Mouse (Mus musculus) MEL (cell line): ENCODE results near the gene Zswim5. TPM values are rescaled to one million over a fixed set of nuclear protein-coding genes. Genes with fewer than 3 reads are reported as not detected.

Experiments used
- DNase-seq: peaks from one replicate; pipeline ENCODE4 v3.0.0; 2011; ENCODE audit warnings: low read depth, low spot score
- H3K27ac ChIP-seq: 2 replicates; pipeline ENCODE4 v1.5.1; 2012; ENCODE audit warnings: low read depth, mild to moderate bottlenecking, control low read depth, low read length, moderate library complexity; ENCODE audit not compliant: control insufficient read depth
- H3K27me3 ChIP-seq, 2 experiments: fragments of 150-350 bp in 1 of 2; sonication (generic) in 1 of 2; 2 replicates each; pipeline ENCODE4 v1.6.1; 2012; ENCODE audit warnings: low read length in 2 of 2, mild to moderate bottlenecking in 2 of 2, improper control_type of control experiment in 1 of 2, moderate library complexity in 1 of 2; ENCODE audit not compliant: insufficient read depth in 2 of 2, control insufficient read depth in 1 of 2
- H3K36me3 ChIP-seq, 2 experiments: 2 replicates each; pipeline ENCODE4 v1.6.1; 2012 to 2014; ENCODE audit warnings: low read length in 2 of 2, improper control_type of control experiment in 1 of 2, inconsistent platforms in 1 of 2, mild to moderate bottlenecking in 1 of 2; ENCODE audit not compliant: insufficient read depth in 2 of 2, control insufficient read depth in 1 of 2
- H3K4me1 ChIP-seq, 2 experiments: fragments of 150-350 bp in 1 of 2; sonication (generic) in 1 of 2; 2 replicates each; pipeline ENCODE4 v1.6.1; 2012; ENCODE audit warnings: low read length in 2 of 2, improper control_type of control experiment in 1 of 2, mild to moderate bottlenecking in 1 of 2; ENCODE audit not compliant: insufficient read depth in 2 of 2, control insufficient read depth in 1 of 2
- H3K4me3 ChIP-seq, 2 experiments: fragments of 150-350 bp in 1 of 2; sonication (generic) in 1 of 2; 2 replicates each; pipeline ENCODE4 v1.5.1; 2012; ENCODE audit warnings: low read depth in 2 of 2, low read length in 2 of 2, mild to moderate bottlenecking in 2 of 2, moderate library complexity in 2 of 2, control low read depth in 1 of 2, improper control_type of control experiment in 1 of 2; ENCODE audit not compliant: control insufficient read depth in 1 of 2, insufficient read depth in 1 of 2
- H3K79me2 ChIP-seq: 2 replicates; pipeline ENCODE4 v1.6.1; 2012; ENCODE audit warnings: mild to moderate bottlenecking, low read length, moderate library complexity; ENCODE audit not compliant: control insufficient read depth, poor library complexity, insufficient read depth
- H3K9ac ChIP-seq: 2 replicates; pipeline ENCODE4 v1.6.1; 2012; ENCODE audit warnings: low read depth, mild to moderate bottlenecking, control low read depth, low read length, moderate library complexity; ENCODE audit not compliant: control insufficient read depth, poor library complexity, severe bottlenecking
- H3K9me3 ChIP-seq: fragments of 150-350 bp; sonication (generic); replicated peaks from 2 replicates; pipeline ENCODE4 v1.6.1; 2012; ENCODE audit warnings: mild to moderate bottlenecking, low read length, improper control_type of control experiment, moderate library complexity; ENCODE audit not compliant: insufficient read depth
- BHLHE40 ChIP-seq: IDR thresholded peaks from 2 replicates; pipeline ENCODE4 v1.6.1; 2012; ENCODE audit warnings: low read depth, mild to moderate bottlenecking, inconsistent platforms, low read length, improper control_type of control experiment, borderline replicate concordance
- CHD1 ChIP-seq: IDR thresholded peaks from 2 replicates; pipeline ENCODE4 v1.6.1; 2012; ENCODE audit warnings: low read depth, mild to moderate bottlenecking, inconsistent platforms, low read length, improper control_type of control experiment
- CHD2 ChIP-seq: IDR thresholded peaks from 2 replicates; pipeline ENCODE4 v1.6.1; 2011; ENCODE audit warnings: low read length, improper control_type of control experiment
- CTCF ChIP-seq, 3 experiments: IDR thresholded peaks in 2 of 3; conservative IDR thresholded peaks in 1 of 3; 2 replicates each; pipeline ENCODE4 v1.5.1; 2011 to 2012; ENCODE audit warnings: low read length in 3 of 3, low read depth in 2 of 3, mild to moderate bottlenecking in 2 of 3, improper control_type of control experiment in 1 of 3, inconsistent platforms in 1 of 3, mixed read lengths in 1 of 3, moderate library complexity in 1 of 3; ENCODE audit not compliant: control insufficient read depth in 1 of 3, insufficient read depth in 1 of 3, poor library complexity in 1 of 3, severe bottlenecking in 1 of 3
- E2F4 ChIP-seq: IDR thresholded peaks from 2 replicates; pipeline ENCODE4 v1.6.1; 2011; ENCODE audit warnings: low read depth, low read length, improper control_type of control experiment, borderline replicate concordance
- ELF1 ChIP-seq: IDR thresholded peaks from 2 replicates; pipeline ENCODE4 v1.6.1; 2014; ENCODE audit warnings: low read depth, mild to moderate bottlenecking, inconsistent platforms, low read length, improper control_type of control experiment, moderate library complexity
- EP300 ChIP-seq, 2 experiments: IDR thresholded peaks; 2 replicates each; pipeline ENCODE4 v1.6.1; 2011; ENCODE audit warnings: improper control_type of control experiment in 2 of 2, low read length in 2 of 2, low read depth in 1 of 2, mild to moderate bottlenecking in 1 of 2
- ETS1 ChIP-seq: IDR thresholded peaks from 2 replicates; pipeline ENCODE4 v1.6.1; 2012; ENCODE audit warnings: low read depth, mild to moderate bottlenecking, inconsistent platforms, low read length, improper control_type of control experiment, moderate library complexity
- GABPA ChIP-seq: IDR thresholded peaks from 2 replicates; pipeline ENCODE4 v1.6.1; 2012; ENCODE audit warnings: low read depth, mild to moderate bottlenecking, inconsistent platforms, low read length, improper control_type of control experiment, moderate library complexity
- GATA1 ChIP-seq: IDR thresholded peaks from 2 replicates; pipeline ENCODE4 v1.6.1; 2011; ENCODE audit warnings: low read depth, low read length, improper control_type of control experiment
- HCFC1 ChIP-seq: IDR thresholded peaks from 2 replicates; pipeline ENCODE4 v1.6.1; 2012; ENCODE audit warnings: low read depth, mild to moderate bottlenecking, inconsistent platforms, low read length, improper control_type of control experiment, moderate library complexity
- JUND ChIP-seq: IDR thresholded peaks from 2 replicates; pipeline ENCODE4 v1.6.1; 2011; ENCODE audit warnings: low read depth, mild to moderate bottlenecking, improper control_type of control experiment, low read length
- KAT2A ChIP-seq: conservative IDR thresholded peaks from 2 replicates; pipeline ENCODE4 v1.6.1; 2012; ENCODE audit warnings: low read depth, low read length, improper control_type of control experiment, inconsistent platforms
- MAFK ChIP-seq: IDR thresholded peaks from 2 replicates; pipeline ENCODE4 v1.6.1; 2011; ENCODE audit warnings: low read depth, mild to moderate bottlenecking, low read length, improper control_type of control experiment, borderline replicate concordance
- MAX ChIP-seq: IDR thresholded peaks from 2 replicates; pipeline ENCODE4 v1.6.1; 2011; ENCODE audit warnings: low read length, improper control_type of control experiment
- MAZ ChIP-seq: IDR thresholded peaks from 2 replicates; pipeline ENCODE4 v1.6.1; 2012; ENCODE audit warnings: low read depth, mild to moderate bottlenecking, inconsistent platforms, low read length, improper control_type of control experiment
- MEF2A ChIP-seq: IDR thresholded peaks from 2 replicates; pipeline ENCODE4 v1.6.1; 2014; ENCODE audit warnings: low read depth, mild to moderate bottlenecking, inconsistent platforms, low read length, improper control_type of control experiment; ENCODE audit not compliant: poor library complexity, insufficient replicate concordance, severe bottlenecking; ENCODE audit errors: extremely low read depth
- MYB ChIP-seq: IDR thresholded peaks from 2 replicates; pipeline ENCODE4 v1.6.1; 2011; ENCODE audit warnings: mild to moderate bottlenecking, low read depth, low read length, improper control_type of control experiment
- MYC ChIP-seq: IDR thresholded peaks from 2 replicates; pipeline ENCODE4 v1.6.1; 2011; ENCODE audit warnings: low read depth, mild to moderate bottlenecking, low read length, improper control_type of control experiment, moderate library complexity
- NELFE ChIP-seq: IDR thresholded peaks from 2 replicates; pipeline ENCODE4 v1.6.1; 2011; ENCODE audit warnings: low read depth, low read length, improper control_type of control experiment
- NRF1 ChIP-seq: IDR thresholded peaks from 2 replicates; pipeline ENCODE4 v1.6.1; 2014; ENCODE audit warnings: low read depth, mild to moderate bottlenecking, inconsistent platforms, low read length, improper control_type of control experiment, moderate library complexity; ENCODE audit not compliant: poor library complexity, insufficient read depth, severe bottlenecking
- POLR2A ChIP-seq, 2 experiments: IDR thresholded peaks; 2 replicates each; pipeline ENCODE4 v1.6.1; 2011 to 2012; ENCODE audit warnings: low read length in 2 of 2, mild to moderate bottlenecking in 2 of 2, control low read depth in 1 of 2, improper control_type of control experiment in 1 of 2, low read depth in 1 of 2, moderate library complexity in 1 of 2; ENCODE audit not compliant: control insufficient read depth in 1 of 2, insufficient read depth in 1 of 2, poor library complexity in 1 of 2
- POLR2AphosphoS2 ChIP-seq: IDR thresholded peaks from 2 replicates; pipeline ENCODE4 v1.6.1; 2011; ENCODE audit warnings: low read length, improper control_type of control experiment
- POLR2AphosphoS5 ChIP-seq: IDR thresholded peaks from 2 replicates; pipeline ENCODE4 v1.6.1; 2012; ENCODE audit warnings: low read depth, borderline replicate concordance, mild to moderate bottlenecking, inconsistent platforms, low read length, moderate library complexity, mixed read lengths
- RAD21 ChIP-seq: IDR thresholded peaks from 2 replicates; pipeline ENCODE4 v1.6.1; 2011; ENCODE audit warnings: mild to moderate bottlenecking, low read depth, low read length, improper control_type of control experiment
- RCOR1 ChIP-seq: IDR thresholded peaks from 2 replicates; pipeline ENCODE4 v1.6.1; 2012; ENCODE audit warnings: low read depth, mild to moderate bottlenecking, inconsistent platforms, low read length, improper control_type of control experiment
- SIN3A ChIP-seq: IDR thresholded peaks from 2 replicates; pipeline ENCODE4 v1.6.1; 2012; ENCODE audit warnings: low read length, improper control_type of control experiment, inconsistent platforms
- SMC3 ChIP-seq: IDR thresholded peaks from 2 replicates; pipeline ENCODE4 v1.6.1; 2011; ENCODE audit warnings: low read depth, low read length, improper control_type of control experiment
- TAL1 ChIP-seq: IDR thresholded peaks from 2 replicates; pipeline ENCODE4 v1.6.1; 2012; ENCODE audit warnings: mild to moderate bottlenecking, inconsistent platforms, low read length, moderate library complexity, mixed read lengths
- TBP ChIP-seq: IDR thresholded peaks from 2 replicates; pipeline ENCODE4 v1.8.0; 2011; ENCODE audit warnings: low read depth, low read length, improper control_type of control experiment
- TCF12 ChIP-seq: IDR thresholded peaks from 2 replicates; pipeline ENCODE4 v1.6.1; 2014; ENCODE audit warnings: low read depth, mild to moderate bottlenecking, inconsistent platforms, low read length, improper control_type of control experiment, moderate library complexity
- UBTF ChIP-seq: IDR thresholded peaks from 2 replicates; pipeline ENCODE4 v1.6.1; 2012; ENCODE audit warnings: low read depth, mild to moderate bottlenecking, inconsistent platforms, low read length, improper control_type of control experiment, moderate library complexity, borderline replicate concordance; ENCODE audit not compliant: insufficient read depth
- USF1 ChIP-seq: IDR thresholded peaks from 2 replicates; pipeline ENCODE4 v1.6.1; 2014; ENCODE audit warnings: low read depth, mild to moderate bottlenecking, inconsistent platforms, low read length, improper control_type of control experiment, moderate library complexity
- USF2 ChIP-seq, 2 experiments: IDR thresholded peaks; 2 replicates each; pipeline ENCODE4 v1.6.1; 2011 to 2012; ENCODE audit warnings: improper control_type of control experiment in 2 of 2, low read length in 2 of 2, borderline replicate concordance in 1 of 2, inconsistent platforms in 1 of 2, low read depth in 1 of 2, mild to moderate bottlenecking in 1 of 2; ENCODE audit not compliant: insufficient read depth in 1 of 2
- ZC3H11A ChIP-seq: IDR thresholded peaks from 2 replicates; pipeline ENCODE4 v1.6.1; 2012; ENCODE audit warnings: low read depth, mild to moderate bottlenecking, inconsistent platforms, low read length, improper control_type of control experiment
- ZKSCAN1 ChIP-seq: IDR thresholded peaks from 2 replicates; pipeline ENCODE4 v1.6.1; 2012; ENCODE audit warnings: low read depth, mild to moderate bottlenecking, inconsistent platforms, low read length, improper control_type of control experiment, moderate library complexity
- ZMIZ1 ChIP-seq: IDR thresholded peaks from 2 replicates; pipeline ENCODE4 v1.6.1; 2012; ENCODE audit warnings: low read depth, mild to moderate bottlenecking, inconsistent platforms, low read length, improper control_type of control experiment, moderate library complexity
- ZNF384 ChIP-seq: IDR thresholded peaks from 2 replicates; pipeline ENCODE4 v1.6.1; 2012; ENCODE audit warnings: low read depth, mild to moderate bottlenecking, inconsistent platforms, low read length, improper control_type of control experiment
- polyA plus RNA-seq, 2 experiments: library from polyadenylated mRNA; stranded (reverse) in 1 of 2; unstranded in 1 of 2; fragments of >175 nt in 1 of 2; fragments of >200 nt in 1 of 2; gene quantifications; 2 replicates each; pipeline versions ENCODE4 v1.2.1 to v1.2.4; 2012; ENCODE audit warnings: low replicate concordance in 2 of 2, low read depth in 1 of 2; ENCODE audit not compliant: insufficient read length in 2 of 2, insufficient read depth in 1 of 2, missing spikeins in 1 of 2
- total RNA-seq: library from RNA; depleted of rRNA; stranded (reverse); fragments of 300-350 nt; gene quantifications from 2 replicates; pipeline ENCODE4 v1.2.3, GENCODE M21; 2012

The Zswim5 gene
- total and polyA plus RNA-seq, 3 experiments: 0.03 TPM; not detected in 2

DNA sequence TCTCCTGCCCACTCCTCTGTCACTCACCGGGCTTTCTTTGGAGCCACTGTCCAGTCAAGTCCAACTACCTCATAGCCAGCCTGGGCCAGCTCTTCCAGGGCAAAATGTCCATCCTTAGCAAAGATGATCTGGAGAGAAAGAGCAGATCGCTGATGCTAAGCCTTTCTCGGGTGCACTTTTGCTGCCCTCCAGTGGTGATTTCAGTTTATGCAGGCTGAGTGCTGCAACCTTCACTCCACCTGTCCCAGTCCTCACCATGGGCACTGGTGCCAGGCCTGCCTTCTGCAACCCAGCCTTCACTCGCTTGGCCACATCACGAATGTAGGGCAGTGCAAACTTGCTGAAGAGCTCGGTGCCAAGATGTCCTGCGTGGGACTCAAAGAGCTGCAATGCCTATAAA lies 114.2 kb downstream of the Zswim5 start:
- no peak overlapping the region for H3K4me3 ChIP-seq
- H3K79me2 ChIP-seq: peaks cover 6% of the 10 kb centered on the region; the same call in 1 of the 2 replicates
- DNase-seq: peak; percentile 80
- H3K9me3 ChIP-seq: no peaks in the 10 kb centered on the region
- H3K27ac ChIP-seq: no peak overlapping the region
- H3K27me3 ChIP-seq: no peaks in the 10 kb centered on the region
- peaks cover 0 to 5% of the 10 kb centered on the region in 2 experiments; a peak in 2 of 4 replicates for H3K36me3 ChIP-seq
- H3K4me1 ChIP-seq: peaks cover 0 to 9% of the 10 kb centered on the region in 2 experiments; a peak in 2 of 4 replicates
- no peak overlapping the region for H3K9ac ChIP-seq
- TF ChIP-seq SIN3A (no peak), RCOR1 (0 out of 2 replicates have a peak, but pooled peaks have one; percentile 12), NRF1 (no peak), TBP (no peak), NELFE (no peak), JUND (no peak), ZNF384 (no peak), MAX (no peak), MYC (0 out of 2 replicates have a peak, but pooled peaks have one; percentile 19), MAFK (no peak), HCFC1 (no peak), POLR2A (IDR thresholded peaks at IDR 0.05; ENCODE audit: control insufficient read depth in 1 of 2, insufficient read depth in 1 of 2, low read depth in 1 of 2, low read length in 2 of 2, poor library complexity in 1 of 2) (no peak), EP300 (IDR thresholded peaks at IDR 0.05; ENCODE audit: low read depth in 1 of 2, low read length in 2 of 2) (no peak), CTCF (IDR thresholded peaks at IDR 0.05 in 2 of 3, conservative IDR thresholded peaks at IDR 0.05 in 1 of 3; ENCODE audit: control insufficient read depth in 1 of 3, insufficient read depth in 1 of 3, low read depth in 2 of 3, low read length in 3 of 3, poor library complexity in 1 of 3, severe bottlenecking in 1 of 3) (peak; percentile 76 to 95 (median 85)), ELF1 (no peak), SMC3 (peak; percentile 71), GATA1 (no peak), TCF12 (no peak), E2F4 (no peak), USF2 (IDR thresholded peaks at IDR 0.05; ENCODE audit: borderline replicate concordance in 1 of 2, insufficient read depth in 1 of 2, low read depth in 1 of 2, low read length in 2 of 2) (no peak), CHD2 (no peak), KAT2A (no peak), POLR2AphosphoS2 (no peak), UBTF (no peak), USF1 (no peak), TAL1 (no peak), GABPA (no peak), ETS1 (no peak), ZMIZ1 (no peak), ZKSCAN1 (no peak), MYB (no peak), ZC3H11A (peak; percentile 39; the same call in 1 of the 2 replicates), POLR2AphosphoS5 (no peak), MAZ (0 out of 2 replicates have a peak, but pooled peaks have one; percentile 26), CHD1 (no peak), MEF2A (no peak), BHLHE40 (peak; percentile 34), RAD21 (peak; percentile 74)
